Mouse (Mus musculus) bone marrow, adult 2 months (tissue): ENCODE results near the gene Prmt9.

Experiments
- CTCF ChIP-seq: fragments of 200-500 bp; IDR thresholded peaks from 2 replicates; pipeline ENCODE4 v1.5.1; 2011; ENCODE audit warnings: low read length, control low read depth; ENCODE audit not compliant: control insufficient read depth, insufficient read depth
- POLR2A ChIP-seq: fragments of 200-500 bp; IDR thresholded peaks from 2 replicates; pipeline ENCODE4 v1.6.1; 2011; ENCODE audit warnings: low read depth, mild to moderate bottlenecking, control low read depth, low read length, borderline replicate concordance; ENCODE audit not compliant: control insufficient read depth

- no peak for TF ChIP-seq CTCF
- 0 out of 2 replicates have a peak, but pooled peaks have one; percentile 11 for TF ChIP-seq POLR2A
These were observed 30.7 kb upstream of the Prmt9 start for GRCm38 (mm10) chr8:77518201-77519115.
